Mouse (Mus musculus): ENCODE measurements around the gene Crtc2. TPM values are rescaled to one million over a fixed set of nuclear protein-coding genes. Genes with fewer than 3 reads are reported as not detected.

Gene Crtc2
- polyA plus RNA-seq, 1 experiment = 56.9 TPM

DNA sequence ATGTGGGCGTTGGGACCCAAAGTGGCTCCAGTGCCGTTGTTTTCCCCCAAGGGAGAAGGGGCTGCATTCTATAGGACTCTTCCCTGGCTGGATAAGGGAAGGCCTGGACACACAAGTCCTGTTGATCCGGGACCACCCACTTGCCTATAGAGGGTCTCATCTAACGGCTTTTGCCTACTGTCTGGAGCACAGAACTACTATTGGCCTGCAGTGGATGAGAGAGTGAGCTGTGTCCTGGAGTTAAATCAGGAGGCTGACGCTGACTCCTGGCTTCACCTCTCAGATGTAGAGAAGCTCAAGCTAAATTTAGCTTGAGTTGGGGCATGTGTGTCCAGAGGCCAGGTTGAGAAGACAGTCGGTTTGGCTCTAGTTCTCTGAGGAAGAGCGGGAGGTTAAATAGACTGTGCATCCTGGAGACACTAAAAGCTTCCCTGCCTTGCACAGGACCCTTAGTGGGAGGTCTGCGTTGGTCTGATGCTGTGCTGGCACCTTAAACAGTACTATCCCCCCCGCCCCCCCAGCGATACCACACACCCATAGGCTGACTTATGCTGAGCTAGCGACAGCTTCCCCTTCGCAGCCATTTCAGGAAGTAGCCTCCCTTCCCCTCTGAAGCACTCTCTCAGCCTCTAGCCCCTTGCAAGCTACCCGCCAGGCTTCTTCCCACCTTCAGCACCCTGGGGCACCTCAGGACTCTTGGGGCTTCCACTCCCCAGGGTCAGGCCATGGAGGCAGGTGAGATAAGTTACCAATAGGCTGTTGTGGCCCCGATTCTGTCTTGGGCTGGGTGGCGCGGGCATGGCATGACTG is 12.2 kb downstream of the Crtc2 start:
- Histone ChIP-seq H3K4me3 (ENCODE audit: insufficient read depth, low read length) (peak overlapping the region; percentile 86), H3K27ac (ENCODE audit: insufficient read depth, low read depth, low read length) (peak overlapping the region; percentile 100), H3K4me1 (ENCODE audit: control insufficient read depth, insufficient read depth, low read length) (peaks cover 20% of the 10 kb centered on the region)
- TF ChIP-seq POLR2A (IDR thresholded peaks at IDR 0.05; ENCODE audit: borderline replicate concordance, low read depth, low read length) = peak; percentile 77; the same call in 1 of the 2 replicates
- TF ChIP-seq CTCF (IDR thresholded peaks at IDR 0.05; ENCODE audit: low read depth, low read length) = no peak

DNA sequence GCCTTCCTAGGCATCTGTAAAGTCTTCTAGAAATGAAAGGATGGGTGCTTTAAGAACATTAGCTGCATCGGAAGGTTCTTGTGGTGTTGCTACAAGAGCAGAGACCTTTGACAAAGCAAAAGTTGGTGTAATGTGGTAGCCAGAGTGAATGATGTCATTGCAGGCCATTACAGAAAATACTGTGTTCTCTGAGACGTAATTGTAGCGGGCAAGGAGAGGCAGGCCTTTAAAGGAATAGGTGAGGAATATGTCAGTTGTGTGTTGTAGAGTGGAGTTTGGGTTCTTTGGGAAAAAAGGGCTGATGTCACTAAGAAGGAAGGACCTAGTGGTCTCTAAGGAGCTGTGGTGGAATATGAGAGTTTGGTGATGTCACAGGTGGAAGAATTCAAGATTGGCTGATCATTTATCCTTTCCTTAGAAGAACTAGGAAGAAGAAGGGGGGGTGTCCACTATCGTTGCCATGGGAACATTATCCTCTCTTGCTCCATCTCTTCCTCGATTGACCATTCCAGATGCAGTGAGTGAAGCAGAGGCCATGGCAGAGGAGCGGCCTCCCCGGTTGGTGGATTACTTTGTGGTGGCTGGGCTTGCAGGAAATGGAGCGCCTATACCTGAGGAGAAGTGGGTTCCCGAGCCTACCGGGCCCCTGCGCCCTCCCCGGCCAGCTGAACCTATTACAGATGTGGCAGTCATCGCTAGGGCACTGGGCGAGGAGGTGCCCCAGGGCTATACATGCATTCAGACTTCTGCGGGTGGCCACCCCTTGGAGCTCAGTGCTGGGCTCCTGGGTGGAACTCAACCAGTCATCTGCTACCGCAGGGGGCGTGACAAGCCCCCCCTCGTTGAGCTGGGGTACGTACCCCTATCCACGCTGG is 13.2 kb downstream of the Crtc2 start:
- Histone ChIP-seq H3K4me3 (ENCODE audit: insufficient read depth, low read length) (peak overlapping the region; percentile 86), H3K4me1 (ENCODE audit: control insufficient read depth, insufficient read depth, low read length) (peaks cover 20% of the 10 kb centered on the region), H3K27ac (ENCODE audit: insufficient read depth, low read depth, low read length) (peak overlapping the region; percentile 92)
- TF ChIP-seq POLR2A (IDR thresholded peaks at IDR 0.05; ENCODE audit: borderline replicate concordance, low read depth, low read length) (no peak), CTCF (IDR thresholded peaks at IDR 0.05; ENCODE audit: low read depth, low read length) (no peak)

DNA sequence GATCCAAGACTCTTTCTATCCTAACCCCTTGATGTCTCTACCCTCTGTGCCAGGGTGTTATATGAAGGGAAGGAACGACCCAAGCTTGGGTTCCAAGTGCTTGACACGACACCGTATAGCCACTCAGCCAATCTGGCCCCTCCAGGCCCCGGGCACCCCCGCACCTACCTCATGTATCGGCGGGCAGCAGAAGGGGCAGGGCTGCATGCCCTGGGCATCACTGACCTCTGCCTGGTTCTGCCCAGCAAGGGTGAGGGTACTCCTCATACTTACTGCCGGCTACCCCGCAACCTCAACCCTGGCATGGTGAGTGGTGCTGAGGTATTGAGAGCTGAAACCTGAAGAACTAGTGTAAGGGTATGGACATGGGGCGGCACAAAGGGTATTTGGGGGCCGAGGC is 14.2 kb downstream of the Crtc2 start:
- TF ChIP-seq POLR2A (IDR thresholded peaks at IDR 0.05; ENCODE audit: borderline replicate concordance, low read depth, low read length) (no peak), CTCF (IDR thresholded peaks at IDR 0.05; ENCODE audit: low read depth, low read length) (no peak)
- peaks cover 20% of the 10 kb centered on the region for H3K4me1 ChIP-seq (ENCODE audit: control insufficient read depth, insufficient read depth, low read length)
- H3K27ac ChIP-seq (ENCODE audit: insufficient read depth, low read depth, low read length) = no peak overlapping the region
- H3K4me3 ChIP-seq (ENCODE audit: insufficient read depth, low read length) = no peak overlapping the region

DNA sequence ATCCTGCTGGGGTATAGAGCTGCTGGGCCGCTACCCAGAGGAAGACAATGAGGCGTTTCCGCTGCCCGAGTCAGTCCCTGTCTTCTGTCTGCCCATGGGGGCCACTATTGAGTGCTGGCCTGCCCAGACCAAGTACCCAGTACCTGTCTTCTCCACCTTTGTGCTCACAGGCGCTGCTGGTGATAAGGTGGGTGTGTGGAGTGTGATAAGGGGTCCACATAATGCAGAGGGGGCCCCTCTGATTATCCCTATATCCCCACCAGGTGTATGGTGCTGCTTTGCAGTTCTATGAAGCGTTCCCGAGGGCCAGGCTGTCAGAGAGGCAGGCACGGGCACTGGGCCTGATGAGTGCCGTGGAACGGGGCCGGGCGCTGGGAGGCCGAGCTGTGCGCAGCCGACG is 15.0 kb downstream of the Crtc2 start:
- Histone ChIP-seq H3K4me1 (ENCODE audit: control insufficient read depth, insufficient read depth, low read length) (peaks cover 20% of the 10 kb centered on the region), H3K4me3 (ENCODE audit: insufficient read depth, low read length) (no peak overlapping the region), H3K27ac (ENCODE audit: insufficient read depth, low read depth, low read length) (no peak overlapping the region)
- TF ChIP-seq CTCF (IDR thresholded peaks at IDR 0.05; ENCODE audit: low read depth, low read length) (no peak), POLR2A (IDR thresholded peaks at IDR 0.05; ENCODE audit: borderline replicate concordance, low read depth, low read length) (no peak)

DNA sequence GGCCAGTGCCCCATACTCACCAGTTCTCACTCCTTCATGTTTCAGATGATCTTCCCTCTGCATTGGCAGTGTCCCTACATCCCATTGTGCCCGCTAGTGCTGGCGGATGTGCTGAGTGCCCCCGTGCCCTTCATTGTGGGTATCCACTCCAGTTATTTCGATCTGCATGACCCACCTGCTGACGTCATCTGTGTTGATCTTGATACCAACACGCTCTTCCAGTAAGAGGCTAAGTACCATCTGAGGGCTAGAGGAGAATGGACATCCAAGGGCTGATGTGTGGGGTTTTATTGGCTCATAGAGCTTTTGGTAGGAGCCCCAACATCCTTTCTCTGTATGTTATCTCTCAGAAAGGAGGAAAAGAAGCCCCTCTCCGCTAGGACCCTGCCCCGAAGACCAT is 16.8 kb downstream of the Crtc2 start:
- peaks cover 14% of the 10 kb centered on the region for H3K4me1 ChIP-seq (ENCODE audit: control insufficient read depth, insufficient read depth, low read length)

DNA sequence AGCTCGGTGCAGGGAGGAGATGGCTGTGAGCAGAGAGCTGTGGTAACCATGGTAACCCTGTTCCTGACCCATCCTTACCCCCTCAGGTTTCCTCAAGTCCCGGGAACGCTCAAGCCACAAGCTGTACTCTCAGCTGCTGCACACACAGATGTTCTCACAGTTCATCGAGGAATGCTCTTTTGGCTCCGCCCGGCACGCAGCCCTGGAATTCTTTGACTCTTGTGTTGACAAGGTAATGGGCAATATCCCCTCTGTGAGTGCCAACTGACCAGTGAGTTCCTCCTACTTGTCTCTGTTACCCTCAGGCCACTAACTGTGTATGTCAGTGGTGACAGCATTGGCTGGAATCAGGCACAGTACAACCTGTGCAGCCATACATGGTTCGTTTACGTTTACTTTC is 18.2 kb downstream of the Crtc2 start:
- TF ChIP-seq POLR2A (IDR thresholded peaks at IDR 0.05; ENCODE audit: borderline replicate concordance, low read depth, low read length) (no peak), CTCF (IDR thresholded peaks at IDR 0.05; ENCODE audit: low read depth, low read length) (no peak)
- no peak overlapping the region for H3K27ac ChIP-seq (ENCODE audit: insufficient read depth, low read depth, low read length)
- H3K4me3 ChIP-seq (ENCODE audit: insufficient read depth, low read length) = no peak overlapping the region
- H3K4me1 ChIP-seq (ENCODE audit: control insufficient read depth, insufficient read depth, low read length) = peaks cover 13% of the 10 kb centered on the region

More for the DNA sequence above, 16.8 kb downstream of the Crtc2 start:
- Histone ChIP-seq H3K4me3 (ENCODE audit: insufficient read depth, low read length) (no peak overlapping the region), H3K27ac (ENCODE audit: insufficient read depth, low read depth, low read length) (no peak overlapping the region)
- no peak for TF ChIP-seq POLR2A (IDR thresholded peaks at IDR 0.05; ENCODE audit: borderline replicate concordance, low read depth, low read length)
- no peak for TF ChIP-seq CTCF (IDR thresholded peaks at IDR 0.05; ENCODE audit: low read depth, low read length)

DNA sequence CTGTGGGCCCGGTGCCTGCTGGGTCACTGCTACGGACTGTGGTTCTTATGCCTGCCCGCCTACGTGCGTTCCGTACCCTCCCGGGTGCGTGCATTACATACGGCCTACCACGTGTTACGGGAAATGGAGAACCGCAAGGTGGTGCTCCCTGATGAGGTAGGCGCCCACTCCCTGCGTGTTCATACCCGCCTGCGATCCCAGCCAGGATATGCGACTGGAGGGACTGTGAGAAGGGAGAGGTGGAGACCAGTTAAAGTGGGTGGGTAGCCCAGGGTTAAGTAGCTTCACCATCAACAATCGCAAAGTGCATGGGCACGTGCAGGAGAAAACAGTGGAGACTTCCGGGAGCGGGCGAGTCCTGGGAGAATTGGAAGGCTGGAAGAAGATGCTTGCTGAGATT is 19.9 kb downstream of the Crtc2 start:
- no peak overlapping the region for H3K27ac ChIP-seq (ENCODE audit: insufficient read depth, low read depth, low read length)
- H3K4me3 ChIP-seq (ENCODE audit: insufficient read depth, low read length) = no peak overlapping the region
- TF ChIP-seq CTCF (IDR thresholded peaks at IDR 0.05; ENCODE audit: low read depth, low read length) (no peak), POLR2A (IDR thresholded peaks at IDR 0.05; ENCODE audit: borderline replicate concordance, low read depth, low read length) (no peak)
- no peaks in the 10 kb centered on the region for H3K4me1 ChIP-seq (ENCODE audit: control insufficient read depth, insufficient read depth, low read length)

DNA sequence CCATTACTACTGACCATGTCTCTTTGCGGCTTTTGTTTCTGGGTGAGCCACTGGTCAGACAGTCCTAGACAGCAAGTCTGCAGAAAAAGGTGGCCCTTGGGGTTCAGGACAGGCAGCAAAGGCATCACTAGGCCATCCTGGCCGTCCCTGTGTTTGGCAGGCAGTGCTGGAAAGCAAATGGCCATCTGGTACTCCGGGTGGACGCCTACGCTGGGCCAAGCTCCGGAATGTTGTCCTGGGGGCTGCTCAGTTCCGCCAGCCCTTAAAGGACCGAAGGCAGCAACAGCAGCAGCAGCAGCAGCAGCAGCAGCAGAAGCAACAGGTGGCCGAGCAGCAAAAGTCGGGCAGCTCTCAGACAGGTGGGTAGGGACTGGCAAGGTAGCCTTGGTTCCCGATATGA is 21.3 kb downstream of the Crtc2 start:
- no peak overlapping the region for H3K27ac ChIP-seq (ENCODE audit: insufficient read depth, low read depth, low read length)
- H3K4me1 ChIP-seq (ENCODE audit: control insufficient read depth, insufficient read depth, low read length) = no peaks in the 10 kb centered on the region
- no peak overlapping the region for H3K4me3 ChIP-seq (ENCODE audit: insufficient read depth, low read length)
- TF ChIP-seq POLR2A (IDR thresholded peaks at IDR 0.05; ENCODE audit: borderline replicate concordance, low read depth, low read length) = no peak
- TF ChIP-seq CTCF (IDR thresholded peaks at IDR 0.05; ENCODE audit: low read depth, low read length) = no peak

DNA sequence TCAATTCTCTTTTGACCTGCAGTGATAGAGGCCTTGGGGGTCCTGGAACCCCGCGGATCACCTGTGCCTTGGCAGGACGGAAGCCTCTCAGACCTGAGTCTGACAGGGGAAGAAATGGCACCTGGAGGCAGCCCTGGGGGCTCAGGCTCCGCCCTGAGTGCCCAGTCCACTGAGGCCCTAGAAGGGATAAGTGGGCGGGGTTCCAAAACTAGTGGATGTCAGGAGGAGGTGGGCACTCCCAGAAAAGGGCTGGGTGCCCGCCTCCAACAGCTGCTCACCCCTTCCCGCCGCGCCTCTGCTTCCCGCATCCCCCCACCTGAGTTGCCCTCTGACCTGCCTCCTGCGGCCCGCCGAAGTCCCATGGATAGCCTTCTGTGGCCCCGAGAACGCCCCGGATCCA is 22.9 kb downstream of the Crtc2 start:
- H3K4me1 ChIP-seq (ENCODE audit: control insufficient read depth, insufficient read depth, low read length) = no peaks in the 10 kb centered on the region
- no peak for TF ChIP-seq POLR2A (IDR thresholded peaks at IDR 0.05; ENCODE audit: borderline replicate concordance, low read depth, low read length)
- TF ChIP-seq CTCF (IDR thresholded peaks at IDR 0.05; ENCODE audit: low read depth, low read length) = no peak
- H3K27ac ChIP-seq (ENCODE audit: insufficient read depth, low read depth, low read length) = no peak overlapping the region
- H3K4me3 ChIP-seq (ENCODE audit: insufficient read depth, low read length) = no peak overlapping the region

DNA sequence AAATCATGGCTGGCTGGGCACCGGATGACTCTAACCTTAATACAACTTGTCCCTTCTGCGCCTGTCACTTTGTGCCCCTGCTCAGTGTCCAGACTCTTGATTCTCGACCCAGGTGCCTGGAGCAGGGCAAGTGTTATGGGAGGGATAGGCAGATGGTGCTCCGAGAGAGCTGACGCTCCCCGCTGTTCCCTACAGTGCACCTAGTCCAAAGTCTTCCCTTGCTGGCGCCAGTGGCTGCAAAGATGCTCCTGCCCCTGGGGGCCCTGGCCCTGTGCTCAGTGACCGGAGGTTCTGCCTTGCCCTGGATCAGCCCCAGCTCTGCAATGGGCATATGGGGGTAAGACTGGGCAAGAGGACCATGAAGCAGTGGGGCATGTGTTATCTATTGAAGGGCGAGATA is 23.8 kb downstream of the Crtc2 start:
- no peak for TF ChIP-seq CTCF (IDR thresholded peaks at IDR 0.05; ENCODE audit: low read depth, low read length)
- no peak for TF ChIP-seq POLR2A (IDR thresholded peaks at IDR 0.05; ENCODE audit: borderline replicate concordance, low read depth, low read length)
- Histone ChIP-seq H3K27ac (ENCODE audit: insufficient read depth, low read depth, low read length) (no peak overlapping the region), H3K4me3 (ENCODE audit: insufficient read depth, low read length) (no peak overlapping the region), H3K4me1 (ENCODE audit: control insufficient read depth, insufficient read depth, low read length) (no peaks in the 10 kb centered on the region)

Measured in bone marrow macrophage, adult 2 months (primary cell).